Mouse (Mus musculus) megakaryocyte, embryonic 14.5 days (primary cell): Measurements from ENCODE around the gene Ceacam15. TPM values are rescaled to one million over a fixed set of nuclear protein-coding genes. Genes with fewer than 3 reads are reported as not detected.
"Not testable (repeated sequence)": the region's sequence is repeated elsewhere in the genome, so short reads cannot be mapped to it uniquely, and the experiment has no call there.

Experiments
- H3K27me3 ChIP-seq: replicated peaks from 2 replicates; pipeline ENCODE3; 2012; ENCODE audit warnings: inconsistent platforms
- H3K36me3 ChIP-seq: replicated peaks from 2 replicates; pipeline ENCODE3; 2012; ENCODE audit warnings: low read length, inconsistent platforms, mixed read lengths
- H3K4me1 ChIP-seq: 2 replicates; pipeline ENCODE4 v1.6.1; 2012; ENCODE audit warnings: inconsistent platforms
- H3K4me3 ChIP-seq: replicated peaks from 2 replicates; pipeline ENCODE3; 2012; ENCODE audit warnings: moderate library complexity, mild to moderate bottlenecking, inconsistent platforms
- H3K9me3 ChIP-seq: 2 replicates; pipeline ENCODE4 v1.6.1; 2012; ENCODE audit warnings: inconsistent platforms
- FLI1 ChIP-seq: IDR thresholded peaks from 2 replicates; pipeline ENCODE4 v1.6.1; 2012; ENCODE audit warnings: low read length, inconsistent platforms, mixed read lengths
- GATA1 ChIP-seq: IDR thresholded peaks from 3 replicates; pipeline ENCODE4 v1.6.1; 2012; ENCODE audit warnings: mixed read lengths, low read length, inconsistent platforms, borderline replicate concordance
- polyA plus RNA-seq: library from polyadenylated mRNA; stranded (reverse); fragments of >175 nt; gene quantifications from 2 replicates; pipeline ENCODE4 v1.2.3, GENCODE M21; 2012; ENCODE audit warnings: low replicate concordance; ENCODE audit not compliant: insufficient read depth

Gene Ceacam15
- 0.10 TPM in 1 of 2 replicates, not detected in the other for polyA plus RNA-seq

GRCm38 (mm10) chr7:16675605-16676004, at the start of gene Ceacam15:
Ceacam15 (minus strand) TSS chr7:16675705.
- TF ChIP-seq GATA1 (no peak), FLI1 (no peak)
- Histone ChIP-seq H3K4me1 (peaks cover 38% of the 10 kb centered on the region), H3K9me3 (no peaks in the 10 kb centered on the region), H3K4me3 (no peak within 1 kb of the TSS), H3K27me3 (peaks cover 29% of the 10 kb centered on the region), H3K36me3 (no peaks in the 10 kb centered on the region)

DNA sequence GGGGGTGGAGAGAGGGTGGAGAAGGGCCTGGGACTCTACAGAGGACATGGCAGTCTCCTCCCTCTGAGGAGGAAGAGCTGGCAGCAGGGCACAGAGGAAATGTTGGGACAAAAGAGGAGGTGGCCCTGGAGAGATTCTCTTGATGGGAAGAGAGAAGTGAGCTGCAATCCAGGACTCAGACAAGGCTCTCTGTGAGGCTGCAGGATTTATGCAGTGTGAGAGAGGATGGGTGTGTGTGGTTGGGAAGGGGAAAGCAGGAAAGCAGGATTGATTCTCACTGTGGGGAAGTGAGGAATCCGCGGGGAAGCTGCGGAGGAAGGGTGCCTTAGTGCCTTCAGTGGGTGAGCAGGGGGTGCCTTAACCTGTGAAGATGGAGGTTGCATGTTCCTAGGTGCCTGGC, 47.0 kb upstream of the Ceacam15 start:
- H3K36me3 ChIP-seq, H3K9me3 ChIP-seq, H3K4me3 ChIP-seq: not testable (repeated sequence)
- H3K27me3 ChIP-seq: peaks cover 23% of the 10 kb centered on the region
- H3K4me1 ChIP-seq: peaks cover 31% of the 10 kb centered on the region

DNA sequence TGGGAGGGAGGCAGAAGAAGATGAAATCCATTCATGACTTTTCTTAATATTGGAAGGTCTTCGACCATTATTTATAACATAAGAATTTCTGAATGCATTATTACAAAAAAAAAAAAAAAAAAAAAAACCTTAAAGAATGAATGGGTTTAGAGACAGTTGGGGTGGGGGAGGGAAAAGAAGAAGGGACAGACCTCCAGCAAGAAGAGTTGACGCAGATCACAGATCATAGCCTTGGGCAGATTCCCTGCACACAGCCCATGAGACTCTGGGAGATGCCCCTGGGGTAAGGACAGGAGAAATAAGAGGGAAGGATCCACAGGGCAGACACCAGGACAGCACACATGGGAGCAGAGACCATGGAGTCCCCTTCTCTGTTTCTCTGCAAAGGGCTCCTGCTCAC, 46.1 kb upstream of the Ceacam15 start, which contains the start of gene Ceacam9:
TSS of gene Ceacam9 (plus strand) at position 301 of the 400 bp plus-strand sequence.
- Histone ChIP-seq H3K4me3 (no peak within 1 kb of the TSS), H3K4me1 (peaks cover 35% of the 10 kb centered on the region), H3K9me3 (no peaks in the 10 kb centered on the region), H3K36me3 (no peaks in the 10 kb centered on the region), H3K27me3 (peaks cover 20% of the 10 kb centered on the region)
- TF ChIP-seq FLI1: no peak
- TF ChIP-seq GATA1: no peak

DNA sequence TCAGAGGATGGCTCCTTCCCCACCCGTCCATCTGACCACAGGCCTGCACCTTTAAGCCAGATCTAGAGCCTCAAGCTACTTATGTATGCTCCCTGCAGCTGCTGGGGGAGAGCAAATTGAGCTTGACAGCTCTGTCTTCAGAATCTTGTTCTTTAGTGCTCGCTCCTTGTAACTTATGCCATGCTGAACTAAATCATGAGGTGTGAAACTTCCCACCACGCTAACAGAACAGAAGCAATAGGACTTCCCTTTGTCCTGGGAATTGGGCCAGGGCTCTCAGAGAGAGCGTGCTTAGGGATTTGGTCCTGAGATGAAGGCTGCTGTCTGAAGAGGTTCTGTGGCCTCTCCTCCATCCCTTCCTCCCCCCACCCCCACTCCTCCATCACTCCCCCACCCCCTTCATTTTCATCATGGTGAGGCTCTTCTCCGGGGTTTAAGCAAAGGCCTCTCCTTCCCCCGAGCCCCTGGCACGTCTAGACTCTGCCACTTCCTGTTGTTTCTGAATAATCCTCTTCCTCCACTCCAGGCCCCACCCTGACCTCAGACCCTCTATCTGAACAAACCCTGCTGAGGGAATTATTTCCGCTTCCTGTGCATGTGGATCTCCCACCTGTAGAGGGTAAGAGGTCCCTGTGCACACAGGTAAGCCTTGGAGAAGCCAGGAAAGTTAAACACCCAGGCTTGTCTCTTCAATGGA, 41.1 kb upstream of the Ceacam15 start:
- H3K9me3 ChIP-seq, H3K4me3 ChIP-seq, H3K36me3 ChIP-seq, H3K27me3 ChIP-seq: not testable (repeated sequence)
- peaks cover 32% of the 10 kb centered on the region for H3K4me1 ChIP-seq

DNA sequence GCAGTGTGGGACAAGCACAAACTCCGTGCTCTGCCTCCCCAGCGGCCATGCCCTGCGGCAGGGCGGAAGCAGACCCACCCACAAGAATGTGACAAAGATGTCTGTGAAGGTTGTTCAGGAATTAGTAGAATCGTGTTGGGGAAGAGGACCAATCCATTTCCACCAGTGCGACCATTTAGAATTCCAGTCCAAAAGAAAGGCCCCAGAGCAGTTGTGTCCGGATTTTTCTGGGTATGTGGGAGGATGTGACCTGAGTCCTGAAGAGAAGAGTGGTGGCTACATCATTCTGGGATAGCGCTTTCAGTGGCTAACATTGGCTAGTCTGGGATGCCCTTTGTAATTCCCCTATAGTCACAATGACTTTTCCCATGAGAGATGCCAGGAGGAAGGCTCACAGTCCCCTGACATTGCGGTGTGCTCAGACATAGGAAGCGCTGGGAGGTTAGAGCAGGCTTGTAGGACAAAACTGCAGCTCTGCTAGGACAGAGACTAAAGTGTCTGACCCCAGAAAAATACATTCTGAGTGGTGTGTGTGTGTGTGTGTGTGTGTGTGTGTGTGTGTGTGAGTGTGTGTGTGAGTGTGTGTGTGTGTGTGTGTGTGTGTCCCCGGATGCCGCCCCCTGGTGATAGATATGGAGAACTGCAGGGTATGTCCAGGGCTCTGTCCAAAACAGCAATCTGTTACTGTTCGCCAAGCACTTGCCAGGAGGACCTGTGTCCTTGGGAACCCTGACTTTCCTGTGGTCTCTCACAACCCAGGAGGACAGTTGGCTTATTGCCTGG, 37.3 kb upstream of the Ceacam15 start:
- TF ChIP-seq FLI1 (no peak), GATA1 (no peak)

GRCm38 (mm10) chr7:16710604-16711003, 35.1 kb upstream of the Ceacam15 start:
- Histone ChIP-seq H3K27me3 (peaks cover 34% of the 10 kb centered on the region), H3K4me1 (peaks cover 9% of the 10 kb centered on the region)
- TF ChIP-seq GATA1 (no peak), FLI1 (no peak)

More for the DNA sequence above, 37.3 kb upstream of the Ceacam15 start:
- no peaks in the 10 kb centered on the region for H3K9me3 ChIP-seq
- H3K36me3 ChIP-seq: no peaks in the 10 kb centered on the region
- no peak overlapping the region for H3K4me3 ChIP-seq
- H3K4me1 ChIP-seq: peaks cover 21% of the 10 kb centered on the region
- H3K27me3 ChIP-seq: peaks cover 14% of the 10 kb centered on the region

GRCm38 (mm10) chr7:16708244-16708643, 32.7 kb upstream of the Ceacam15 start:
- Histone ChIP-seq H3K4me3 (no peak overlapping the region), H3K36me3 (no peaks in the 10 kb centered on the region), H3K27me3 (peaks cover 34% of the 10 kb centered on the region), H3K4me1 (peaks cover 4% of the 10 kb centered on the region), H3K9me3 (no peaks in the 10 kb centered on the region)
- TF ChIP-seq FLI1 (no peak), GATA1 (no peak)

More at GRCm38 (mm10) chr7:16710604-16711003, 35.1 kb upstream of the Ceacam15 start:
- Histone ChIP-seq H3K4me3 (no peak overlapping the region), H3K9me3 (no peaks in the 10 kb centered on the region), H3K36me3 (no peaks in the 10 kb centered on the region)

GRCm38 (mm10) chr7:16706385-16706784, 30.9 kb upstream of the Ceacam15 start:
- no peaks in the 10 kb centered on the region for H3K9me3 ChIP-seq
- H3K27me3 ChIP-seq: peaks cover 40% of the 10 kb centered on the region
- H3K4me3 ChIP-seq: no peak overlapping the region
- H3K36me3 ChIP-seq: no peaks in the 10 kb centered on the region
- H3K4me1 ChIP-seq: peaks cover 4% of the 10 kb centered on the region
- TF ChIP-seq GATA1 (no peak), FLI1 (no peak)

DNA sequence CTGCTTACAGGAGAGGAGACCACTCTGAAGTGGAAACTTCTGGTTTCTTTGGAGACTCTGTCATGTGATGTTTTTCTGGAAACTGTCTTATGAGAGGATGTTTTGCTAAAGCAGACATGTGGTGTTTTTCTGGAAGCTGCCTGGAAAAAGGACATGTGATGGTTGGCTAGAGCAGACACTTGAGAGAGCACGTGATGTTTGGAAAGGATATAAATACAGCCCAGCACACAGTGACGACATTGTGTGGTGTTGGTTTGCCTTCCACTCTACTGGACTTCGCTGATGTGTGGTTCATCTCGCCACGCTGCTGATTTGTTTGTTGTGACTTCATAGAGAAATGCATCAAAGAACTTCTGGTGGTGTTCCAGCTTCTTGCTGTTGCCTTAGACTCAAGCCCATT, 25.1 kb upstream of the Ceacam15 start:
- Histone ChIP-seq H3K27me3 (peaks cover 18% of the 10 kb centered on the region), H3K4me1 (no peaks in the 10 kb centered on the region; the same call in 1 of the 2 replicates), H3K9me3 (no peaks in the 10 kb centered on the region), H3K36me3 (no peaks in the 10 kb centered on the region), H3K4me3 (no peak overlapping the region)
- TF ChIP-seq GATA1 (no peak), FLI1 (no peak)

DNA sequence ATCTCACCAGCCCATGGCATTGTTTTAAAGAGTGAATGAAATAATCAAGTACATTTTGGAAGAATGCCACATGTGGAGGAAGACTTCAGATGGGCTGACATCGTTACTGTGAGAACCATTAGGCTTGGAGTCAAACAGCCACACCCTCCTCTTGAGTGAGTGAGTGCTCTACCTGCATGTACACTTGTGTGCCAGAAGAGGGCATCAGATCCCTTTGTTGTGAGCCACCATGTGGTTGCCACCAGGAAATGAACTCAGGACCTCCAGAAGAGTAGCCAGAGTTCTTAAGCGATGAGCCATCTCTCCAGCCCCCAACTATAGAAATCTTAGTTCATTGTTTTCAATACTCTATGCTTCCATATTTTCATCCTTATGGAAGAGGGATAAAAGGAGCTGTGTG, 23.5 kb upstream of the Ceacam15 start:
- no peaks in the 10 kb centered on the region for H3K36me3 ChIP-seq
- no peak for TF ChIP-seq GATA1
- no peak for TF ChIP-seq FLI1
- H3K9me3 ChIP-seq: no peaks in the 10 kb centered on the region
- H3K4me3 ChIP-seq: no peak overlapping the region
- H3K27me3 ChIP-seq: peaks cover 18% of the 10 kb centered on the region
- H3K4me1 ChIP-seq: no peaks in the 10 kb centered on the region; the same call in 1 of the 2 replicates
